Mouse (Mus musculus) hematopoietic stem cell, adult 5-6 weeks (primary cell): Measurements from ENCODE around the gene Snx11. TPM values are rescaled to one million over a fixed set of nuclear protein-coding genes. Genes with fewer than 3 reads are reported as not detected.

Source experiments
- ATAC-seq, 2 experiments: fragments of 125-278 bp in 1 of 2; replicated peaks in 1 of 2; 2 replicates each; pipeline ENCODE4 v1.8.0; 2016 to 2017; ENCODE audit warnings: inconsistent platforms in 2 of 2, mild to moderate bottlenecking in 2 of 2, moderate number of reproducible peaks in 2 of 2, low read depth in 1 of 2, moderate TSS enrichment in 1 of 2; ENCODE audit not compliant: low FRiP score in 2 of 2, poor library complexity in 2 of 2, severe bottlenecking in 2 of 2, insufficient read depth in 1 of 2, low TSS enrichment in 1 of 2
- total RNA-seq: library from RNA; stranded (forward); fragments of 172-1452, 232-1000 nt; gene quantifications from 2 replicates; pipeline ENCODE4 v1.2.3, GENCODE M21; 2017

Gene Snx11
- total RNA-seq, 1 experiment from 2014 or later: 14.2 TPM

DNA sequence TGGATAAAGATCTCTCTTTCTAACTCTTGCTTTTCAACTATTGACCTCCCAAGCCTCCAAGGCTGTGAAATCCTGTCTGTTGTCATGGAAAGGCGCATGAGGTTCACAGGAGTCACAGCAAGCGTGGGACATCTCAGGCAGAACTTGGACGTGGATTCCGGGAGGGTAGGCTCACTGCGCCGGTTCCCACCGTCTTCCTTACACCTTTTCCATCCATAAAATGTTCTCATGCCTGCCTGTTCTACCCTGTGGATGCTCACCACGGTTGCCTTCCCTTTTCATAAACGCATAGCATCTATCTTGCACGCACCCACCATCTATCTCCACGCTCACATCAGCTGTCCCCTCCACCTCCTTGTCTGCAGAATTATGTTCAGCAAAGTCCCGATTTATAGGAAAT, 36.6 kb downstream of the Snx11 start:
- no peak for ATAC-seq

DNA sequence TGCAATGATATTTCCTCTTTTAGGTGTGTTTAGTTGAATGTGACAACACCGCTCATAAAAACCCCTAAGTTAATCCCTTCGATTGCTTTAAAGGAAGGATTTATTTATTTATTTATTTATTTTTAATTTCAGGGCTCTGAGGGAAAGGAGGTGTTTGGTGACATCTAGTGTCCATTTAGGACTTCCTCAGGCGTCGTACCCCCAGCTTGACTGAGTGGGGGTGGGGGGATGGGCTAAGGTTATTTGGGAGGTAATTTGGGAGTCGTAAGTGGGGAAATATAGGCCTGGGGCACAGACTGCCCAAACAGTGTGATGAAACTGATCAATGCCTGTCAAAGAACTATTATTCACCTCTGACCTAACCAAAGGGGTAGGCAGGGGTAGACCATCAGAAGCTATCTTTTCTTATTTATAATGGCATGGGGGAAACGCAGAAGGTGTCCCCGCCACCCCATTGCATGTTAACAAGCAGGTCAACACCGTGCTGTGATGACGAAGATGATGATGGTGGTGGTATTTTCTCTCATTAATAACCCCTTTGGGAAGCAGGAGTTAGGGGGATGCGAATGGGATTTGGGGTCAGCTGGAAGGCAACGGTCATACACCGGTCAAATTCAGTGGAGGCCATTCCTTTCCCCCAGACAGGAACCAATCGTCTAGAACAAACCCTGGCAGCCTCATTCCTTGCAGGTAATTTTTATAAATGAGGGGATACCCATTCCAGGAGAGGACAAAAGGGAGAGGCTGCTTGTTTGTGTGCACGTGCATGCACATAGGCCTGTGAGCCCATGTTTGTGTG, 39.5 kb downstream of the Snx11 start:
- no peak for ATAC-seq

DNA sequence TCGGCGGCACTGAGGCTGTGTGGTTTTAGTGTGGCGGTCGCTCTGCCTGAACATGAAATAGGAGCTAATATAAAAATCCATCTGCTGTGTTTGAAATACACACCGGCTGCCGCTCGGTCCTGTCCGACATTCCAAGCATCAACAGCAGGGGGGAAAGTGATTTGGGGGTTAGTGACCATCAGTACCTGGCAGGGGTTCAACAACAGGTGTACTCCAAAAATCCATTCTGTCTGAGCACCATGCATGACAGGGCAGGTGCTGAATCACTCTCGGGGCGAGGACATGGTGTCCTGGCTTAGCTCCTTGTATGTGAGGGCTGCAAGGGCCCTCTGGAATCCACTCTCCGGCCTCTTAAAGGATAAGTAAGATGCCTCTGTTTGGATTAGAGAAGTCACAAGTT, 41.0 kb downstream of the Snx11 start:
- no peak for ATAC-seq

DNA sequence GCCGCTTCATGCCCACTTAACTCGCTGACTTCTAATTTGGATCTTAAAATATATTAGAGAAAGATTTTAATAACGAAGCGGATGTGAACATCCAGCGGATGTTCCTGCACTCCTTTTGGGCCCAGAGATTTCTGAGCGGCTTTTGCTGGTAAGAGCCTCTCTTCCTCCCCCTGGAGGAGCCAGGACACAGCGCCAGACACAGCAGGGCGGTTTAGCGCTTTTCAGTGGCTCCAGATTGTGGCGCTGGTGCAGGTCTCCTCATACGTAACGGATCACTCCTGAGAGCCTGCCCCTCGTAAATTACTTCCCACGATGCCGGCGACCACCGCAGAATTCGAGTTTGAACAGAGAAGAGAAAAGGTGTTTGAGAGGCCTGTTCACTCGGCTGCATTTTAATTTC, 41.5 kb downstream of the Snx11 start:
- peak; percentile 75 to 76; a peak in 3 of 4 replicates for ATAC-seq

DNA sequence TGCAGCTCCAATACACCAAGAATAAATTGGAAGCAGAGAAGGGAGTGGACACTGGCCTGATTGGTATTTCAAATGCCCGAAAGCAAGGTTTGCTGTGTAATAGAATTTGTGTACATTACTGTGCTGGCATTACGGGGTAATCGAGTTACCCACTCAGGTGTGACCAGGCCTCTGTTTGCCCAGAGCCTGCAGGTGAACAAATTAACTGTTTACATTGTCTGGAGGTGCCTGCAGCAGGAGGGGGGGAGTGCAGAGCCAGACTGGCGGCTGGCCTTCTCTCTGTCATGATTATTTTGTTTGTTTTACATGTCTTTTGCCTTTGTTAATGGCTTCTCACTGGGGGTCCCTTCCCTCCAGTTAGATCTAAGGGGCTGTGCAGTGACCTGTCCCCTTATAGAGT, 44.7 kb downstream of the Snx11 start:
- no peak for ATAC-seq

DNA sequence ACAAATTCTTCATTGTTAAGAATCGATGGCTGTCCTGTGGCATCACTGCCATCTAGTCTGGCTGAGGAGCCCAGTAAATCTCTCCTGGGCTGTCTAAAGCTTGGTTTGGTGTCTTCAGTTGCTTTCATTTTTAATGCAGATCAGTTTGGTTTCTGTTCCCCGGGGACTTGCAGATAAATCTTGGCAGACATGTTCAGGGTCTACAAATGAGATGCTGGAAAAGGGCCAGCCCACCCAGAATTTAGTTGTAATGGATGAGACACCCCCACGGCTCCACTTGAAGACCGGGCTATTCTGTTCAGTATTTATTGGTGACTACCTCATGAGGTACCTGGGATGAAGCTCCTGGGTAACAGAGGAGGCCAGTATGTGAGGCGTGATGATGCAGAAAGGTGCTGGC, 47.0 kb downstream of the Snx11 start:
- ATAC-seq: no peak

DNA sequence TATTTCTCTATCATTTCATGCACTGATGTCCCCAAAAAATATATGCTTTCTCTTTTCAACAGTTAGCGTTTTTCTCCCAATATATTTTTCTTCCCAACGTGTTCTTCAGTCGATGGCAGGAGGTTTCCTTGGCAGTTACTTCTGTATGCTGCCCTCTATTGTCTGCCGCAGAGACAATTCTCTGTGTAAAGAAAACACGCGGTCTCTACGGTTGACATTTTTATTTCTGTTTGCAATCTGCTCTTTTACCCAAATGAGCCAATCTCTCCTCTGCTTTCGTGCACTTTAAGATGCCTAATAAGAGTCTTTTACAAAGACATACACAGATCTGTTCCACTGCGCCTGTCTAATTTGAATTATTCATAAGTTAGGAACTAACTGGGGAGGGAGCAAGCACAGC, 47.9 kb downstream of the Snx11 start:
- ATAC-seq: no peak

DNA sequence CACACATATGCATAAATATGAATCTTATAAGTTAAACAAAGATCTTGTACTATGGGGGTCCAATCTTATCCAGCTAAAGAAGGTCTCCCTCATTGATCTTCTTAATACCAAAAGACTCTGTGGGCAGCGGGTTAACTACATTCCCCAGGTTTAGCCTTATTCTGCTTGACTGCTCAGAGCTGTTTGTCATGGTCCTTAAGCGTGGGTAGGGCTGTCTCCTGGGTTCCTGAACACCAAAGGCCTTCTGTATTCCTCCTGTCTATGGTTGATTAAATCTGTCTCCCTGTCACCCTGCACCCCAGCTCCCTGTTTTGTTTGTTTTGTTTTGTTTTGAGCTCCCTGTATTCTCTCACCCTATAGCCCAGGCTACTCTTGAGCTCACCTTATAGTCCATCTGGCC, 48.8 kb downstream of the Snx11 start:
- no peak for ATAC-seq

DNA sequence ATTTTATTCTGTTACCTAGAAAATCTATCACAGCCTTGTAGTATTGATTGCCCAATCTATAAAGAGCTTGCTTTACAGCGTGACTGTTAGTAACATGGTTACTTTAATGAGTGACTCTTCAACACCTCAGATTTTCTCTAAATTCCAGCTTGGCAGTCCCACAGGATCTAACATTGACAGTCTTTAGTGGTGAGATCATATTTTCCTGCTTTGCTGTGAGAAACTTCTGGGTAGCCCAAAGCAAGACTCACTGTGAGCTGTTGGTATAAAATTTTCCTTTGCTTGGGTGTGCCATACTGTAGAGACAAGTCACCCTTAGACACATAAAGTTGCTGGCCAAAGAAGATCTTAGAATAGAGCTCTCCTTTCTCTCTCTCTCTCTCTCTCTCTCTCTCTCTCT, 51.5 kb downstream of the Snx11 start:
- no peak for ATAC-seq

DNA sequence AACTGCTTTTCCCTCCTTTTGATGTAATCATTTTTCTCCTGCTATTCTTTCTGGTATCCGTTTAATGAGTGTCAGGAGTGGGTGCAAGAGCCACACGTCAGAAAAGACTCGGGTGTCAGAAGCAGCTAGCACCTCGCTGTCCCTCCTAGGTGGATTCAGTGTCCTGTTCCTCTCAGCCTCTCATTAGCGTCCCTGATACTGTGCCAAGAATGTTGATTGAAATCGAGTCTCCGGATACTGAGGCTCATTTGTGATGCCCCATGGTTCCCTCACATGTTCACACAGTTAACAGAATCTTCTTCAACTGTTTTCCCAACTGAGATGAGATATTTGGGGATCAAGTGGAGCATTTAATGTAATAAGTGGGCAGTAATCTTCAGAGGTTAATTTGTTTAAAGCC, 58.8 kb downstream of the Snx11 start:
- ATAC-seq: no peak

Other genes starting within 250 kb of the Snx11 start
- 102 and 160 TPM in 2 replicates for gene Cbx1, start 11.6 kb upstream of the Snx11 start, total RNA-seq
- gene Nfe2l1, start 52.4 kb upstream of the Snx11 start, total RNA-seq: 50.1 and 51.6 TPM in 2 replicates
- 3.1 and 5.9 TPM in 2 replicates for gene Copz2, start 72.3 kb upstream of the Snx11 start, total RNA-seq
- gene Cdk5rap3, start 138.9 kb upstream of the Snx11 start, total RNA-seq: 48.3 and 59.6 TPM in 2 replicates
- gene Prr15l, start 150.5 kb upstream of the Snx11 start, total RNA-seq: 0.74 TPM in 1 of 2 replicates, not detected in the other
- 32.5 and 32.6 TPM in 2 replicates for gene Pnpo, start 166.4 kb upstream of the Snx11 start, total RNA-seq
- gene Sp2, start 205.4 kb upstream of the Snx11 start, total RNA-seq: 2.5 and 3.1 TPM in 2 replicates
- gene Sp6, start 235.8 kb upstream of the Snx11 start, total RNA-seq: 0.05 and 0.19 TPM in 2 replicates